Mouse (Mus musculus): ENCODE measurements around the gene Ces2f. TPM values are rescaled to one million over a fixed set of nuclear protein-coding genes. Genes with fewer than 3 reads are reported as not detected.
A peak's percentile ranks its signal among the peaks of the same experiment; 100 is the strongest.
"Not testable (repeated sequence)": the region's sequence is repeated elsewhere in the genome, so short reads cannot be mapped to it uniquely, and the experiment has no call there.

Ces2f gene
- not detected for total RNA-seq (2022)

DNA sequence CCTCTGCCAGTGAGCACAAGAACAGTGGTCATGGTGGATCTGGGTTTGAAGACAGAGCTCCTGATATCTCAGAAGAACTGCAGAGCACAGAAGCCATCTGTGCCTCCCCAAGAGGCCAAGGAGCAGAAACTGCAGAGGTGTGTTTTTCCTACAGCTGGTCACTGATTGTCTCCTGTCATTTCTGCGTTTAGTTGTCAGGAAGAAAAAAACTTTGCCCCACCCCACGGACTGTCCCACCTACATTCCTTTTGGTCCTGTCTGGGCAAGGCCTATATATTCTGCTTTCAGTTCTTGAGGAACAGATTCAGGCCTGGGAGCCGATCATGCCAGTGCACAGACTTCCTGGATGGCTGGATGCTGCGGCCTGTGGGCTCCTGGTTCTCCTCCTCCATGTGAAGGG lies at the start of gene Ces2f:
Gene Ces2f (plus strand): TSS at position 301 of the 400 bp plus-strand sequence.
- no peak for DNase-seq (ENCODE audit: low spot score in 2 of 2)

DNA sequence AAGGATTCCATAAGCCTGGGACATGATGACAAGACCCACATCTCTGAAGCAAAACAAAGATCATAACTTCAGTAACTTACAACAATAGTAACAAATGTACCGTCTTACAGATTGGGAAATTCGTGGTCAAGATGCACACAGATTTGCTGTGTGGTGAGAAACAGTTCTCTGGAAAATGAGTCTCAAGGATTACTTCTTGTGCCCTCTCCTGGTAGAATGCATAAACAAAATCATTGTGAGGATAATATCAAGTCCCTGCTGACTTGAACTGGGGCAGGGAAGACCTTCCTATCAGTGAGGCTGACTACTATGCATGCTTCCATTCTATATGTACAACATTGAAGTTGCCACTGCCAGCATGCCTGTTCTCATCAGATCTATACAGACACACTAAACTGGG lies 45.4 kb upstream of the Ces2f start:
- DNase-seq (ENCODE audit: low spot score in 2 of 2), result no peak

DNA sequence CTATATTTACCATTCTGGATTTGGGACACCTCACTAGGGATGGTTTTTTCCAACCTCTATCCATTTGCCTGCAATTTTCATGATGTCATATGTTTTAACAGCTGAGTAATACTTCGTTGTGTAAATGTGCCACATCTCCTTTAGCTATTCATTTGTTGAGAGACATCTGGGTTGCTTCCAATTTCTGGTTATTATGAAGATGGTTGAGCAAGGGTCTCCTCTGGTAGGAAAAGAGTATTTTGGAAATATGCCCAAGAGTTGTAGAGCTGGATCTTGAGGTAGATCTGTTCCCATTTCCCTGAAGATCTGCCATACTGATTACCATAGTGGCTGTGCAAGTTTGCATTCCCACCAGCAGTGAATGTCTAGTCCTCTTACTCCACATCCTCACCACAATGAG lies 40.0 kb upstream of the Ces2f start:
- no peak for DNase-seq (ENCODE audit: low spot score in 2 of 2)

DNA sequence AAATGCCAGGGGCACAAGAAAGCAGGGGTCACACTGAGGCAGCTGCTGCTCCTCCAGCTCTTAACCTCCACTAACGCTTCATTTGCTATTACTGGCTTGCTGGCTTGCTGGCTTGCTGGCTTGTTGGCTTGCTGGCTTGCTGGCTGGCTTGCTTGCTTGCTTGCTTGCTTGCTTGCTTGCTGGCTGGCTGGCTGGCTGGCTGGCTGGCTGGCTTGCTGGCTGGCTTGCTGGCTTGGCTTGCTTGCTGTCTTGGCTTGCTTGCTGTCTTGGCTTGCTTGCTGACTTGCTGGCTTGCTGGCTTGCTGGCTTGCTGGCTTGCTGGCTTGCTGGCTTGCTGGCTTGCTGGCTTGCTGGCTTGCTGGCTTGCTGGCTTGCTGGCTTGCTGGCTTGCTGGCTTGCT lies 38.1 kb upstream of the Ces2f start:
- DNase-seq (ENCODE audit: low spot score in 2 of 2), result peak; percentile 80 to 89

DNA sequence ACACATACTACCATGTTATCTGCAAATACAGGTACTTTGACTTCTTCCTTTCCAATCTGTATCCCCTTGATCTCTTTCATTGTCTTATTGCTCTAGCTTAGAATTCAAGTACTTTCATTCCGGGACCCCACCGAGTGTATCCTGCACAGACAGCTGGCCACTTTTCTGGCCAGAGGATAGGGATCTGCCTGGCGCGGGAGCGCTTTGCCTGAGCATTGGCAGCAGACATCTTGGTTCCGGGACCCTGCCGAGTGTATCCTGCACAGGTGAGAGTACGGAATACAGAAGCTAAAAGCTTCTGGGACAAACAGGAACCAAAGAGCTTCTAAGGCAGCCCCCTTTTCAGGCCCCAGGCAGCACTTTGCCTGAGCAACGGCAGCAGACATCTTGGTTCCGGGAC lies 37.5 kb upstream of the Ces2f start:
- DNase-seq (ENCODE audit: low spot score in 2 of 2), result not testable (repeated sequence)

DNA sequence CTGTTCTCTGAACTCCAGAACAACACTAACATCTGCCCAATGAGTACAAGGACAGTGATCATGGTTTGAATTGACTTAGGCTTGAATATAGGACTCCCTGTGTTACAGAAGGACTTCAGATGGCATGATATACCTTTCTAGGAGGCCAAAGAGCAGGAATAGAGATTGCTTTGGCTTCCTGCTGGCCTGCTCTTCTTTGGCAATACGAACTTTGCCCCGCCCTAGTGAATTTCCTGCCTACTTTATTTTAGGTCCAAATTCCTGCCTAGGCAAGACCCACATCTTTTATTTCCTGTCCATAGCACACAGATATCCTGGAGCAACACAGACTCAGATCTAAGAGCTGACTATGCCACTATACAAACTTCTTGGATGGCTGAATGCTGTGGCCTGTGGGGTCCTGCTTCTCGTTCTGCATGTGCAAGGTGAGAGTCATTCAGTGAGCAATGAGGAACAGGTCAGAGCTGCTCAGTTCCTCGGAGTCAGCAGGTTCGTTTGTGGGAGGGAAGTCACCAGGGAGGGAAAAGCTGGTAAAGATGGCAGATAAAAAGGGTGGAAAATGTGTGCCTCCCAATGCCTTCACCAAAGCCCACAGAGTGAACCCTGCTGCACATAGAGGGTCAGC lies 21.1 kb upstream of the Ces2f start, which contains the start of gene Ces2e:
Gene Ces2e (plus strand): TSS at position 289 of the 625 bp plus-strand sequence.
- DNase-seq (ENCODE audit: low spot score in 2 of 2), result no peak

DNA sequence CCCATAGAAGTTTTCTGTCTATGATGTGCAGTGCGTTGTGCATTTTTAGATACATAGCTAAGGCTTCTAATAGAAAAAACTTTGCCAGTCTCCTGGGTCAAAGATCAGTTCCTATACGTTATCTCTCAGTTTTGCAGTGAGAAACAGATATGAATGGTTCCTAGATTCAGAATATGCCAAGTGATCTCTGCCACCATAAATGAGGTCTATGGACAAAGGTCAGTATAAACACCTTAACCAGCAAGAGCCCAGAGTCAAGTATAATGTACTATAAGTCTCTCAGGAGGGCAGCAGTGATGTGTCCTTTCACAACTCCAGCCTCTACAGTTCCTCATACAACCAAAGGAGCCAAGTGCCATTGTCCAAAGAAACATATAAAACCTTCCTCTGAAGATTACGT lies 19.9 kb upstream of the Ces2f start:
- DNase-seq (ENCODE audit: low spot score in 2 of 2), result no peak

DNA sequence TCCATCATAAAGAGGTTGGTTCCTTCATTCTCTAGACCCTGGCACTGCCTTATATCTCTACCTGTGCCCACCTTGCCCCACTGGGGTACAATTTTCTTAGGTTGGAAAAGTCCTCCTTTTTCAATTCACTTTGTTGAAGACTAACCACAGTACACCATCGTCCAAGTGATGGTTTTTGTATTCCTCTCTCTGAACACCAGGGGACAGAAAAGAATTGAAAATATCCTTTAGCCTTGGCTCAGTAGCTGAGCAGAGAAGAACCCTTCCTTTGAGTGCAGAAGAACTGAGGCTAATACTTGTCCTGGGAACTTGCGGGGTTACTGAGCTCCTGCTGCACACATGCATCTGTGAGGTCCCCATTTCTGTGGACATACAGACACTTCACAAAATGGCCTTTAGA lies 2.5 kb upstream of the Ces2f start:
- no peak for DNase-seq (ENCODE audit: low spot score in 2 of 2)

DNA sequence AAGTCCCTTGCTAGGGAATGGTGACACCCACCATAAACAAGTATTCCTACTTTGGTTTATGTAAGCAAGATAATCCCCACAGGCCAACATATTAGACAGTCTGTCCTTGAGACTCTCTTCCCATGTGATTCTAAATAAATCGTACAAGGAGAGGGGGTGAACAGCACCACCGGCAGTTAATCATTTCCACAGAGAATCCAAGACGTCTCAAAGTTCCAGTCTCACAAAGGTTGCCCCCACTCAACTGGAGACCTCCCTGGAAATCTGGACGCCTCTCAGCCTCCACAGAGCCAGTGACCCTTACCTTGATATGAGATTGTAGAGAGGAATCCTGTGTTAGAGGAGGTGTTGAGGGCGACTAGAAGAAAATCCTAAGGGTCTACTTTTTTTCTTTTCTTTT lies 1.9 kb downstream of the Ces2f start:
- DNase-seq (ENCODE audit: low spot score in 2 of 2), result no peak

DNA sequence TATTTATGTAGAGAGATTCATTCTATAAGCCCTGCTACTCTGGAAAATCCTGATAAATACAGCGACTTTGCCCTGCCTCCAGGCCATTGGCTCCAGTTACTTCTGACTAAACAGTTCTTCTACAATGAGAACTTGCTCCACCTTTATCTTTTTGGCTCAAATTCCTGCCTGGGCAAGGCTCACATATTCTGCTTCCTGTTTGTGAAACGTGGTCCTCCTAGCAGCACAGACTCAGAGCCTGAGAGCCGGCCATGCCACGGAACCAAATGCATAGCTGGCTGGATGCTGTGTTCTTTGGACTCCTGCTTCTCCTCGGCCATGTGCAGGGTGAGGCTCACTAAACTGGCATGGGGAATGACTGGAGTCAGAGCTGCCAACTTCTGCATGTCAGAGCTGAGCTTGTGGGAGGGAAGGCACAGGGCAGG lies 14.4 kb downstream of the Ces2f start, which contains the start of gene Ces2g:
Gene Ces2g (plus strand): TSS at position 182 of the 425 bp plus-strand sequence.
- no peak for DNase-seq (ENCODE audit: low spot score in 2 of 2)

DNA sequence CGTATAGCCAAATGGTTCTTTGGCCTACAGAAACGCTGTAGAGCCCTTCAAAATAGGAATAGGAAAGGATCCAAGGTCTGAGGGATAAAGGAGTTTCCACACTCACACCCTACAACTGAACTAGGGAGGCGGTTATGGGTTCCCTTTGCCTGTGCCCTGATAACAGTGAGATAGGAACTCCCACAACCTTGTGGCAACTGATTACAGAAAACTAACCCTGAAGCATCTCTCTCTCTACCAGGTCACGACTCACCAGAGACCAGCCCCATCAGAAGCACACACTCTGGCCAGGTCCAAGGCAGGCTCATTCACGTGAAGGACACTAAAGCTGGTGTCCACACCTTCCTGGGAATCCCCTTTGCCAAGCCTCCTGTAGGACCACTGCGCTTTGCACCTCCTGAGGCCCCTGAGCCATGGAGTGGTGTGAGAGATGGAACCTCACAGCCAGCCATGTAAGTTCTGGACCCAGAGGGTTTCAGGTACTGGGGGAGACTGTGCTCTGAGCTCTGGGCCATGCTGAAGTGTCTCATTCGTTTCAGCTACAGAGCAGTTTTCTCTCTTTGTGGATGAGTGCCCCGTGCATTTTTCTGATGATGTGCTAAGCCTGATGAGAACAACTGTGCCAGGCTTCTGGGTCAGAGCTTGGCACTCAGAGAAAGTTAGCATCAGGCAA lies 15.2 kb downstream of the Ces2f start:
- DNase-seq (ENCODE audit: low spot score in 2 of 2), result no peak

DNA sequence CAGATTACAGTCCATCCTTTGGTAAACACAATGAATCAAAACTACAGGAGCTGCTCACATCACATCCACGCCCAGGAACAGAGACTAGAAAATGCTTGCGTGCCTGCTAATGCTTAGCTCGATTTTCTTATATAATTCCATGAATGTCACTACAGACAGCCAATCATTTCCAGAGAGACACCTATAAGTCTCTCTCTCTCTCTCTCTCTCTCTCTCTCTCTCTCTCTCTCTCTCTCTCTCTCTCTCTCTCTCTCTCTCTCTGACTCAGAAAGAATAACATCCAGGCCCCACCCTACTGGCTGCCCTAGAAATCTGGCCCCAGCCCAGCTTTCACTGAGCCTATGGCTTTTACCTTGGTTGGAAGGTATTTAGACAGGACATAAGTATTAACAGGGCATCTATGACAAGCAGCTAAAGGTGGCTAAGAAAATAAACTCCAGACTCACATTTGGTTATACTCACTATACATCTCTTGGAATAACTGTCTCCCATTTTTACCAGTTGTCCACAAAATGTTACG lies 16.3 kb downstream of the Ces2f start:
- no peak for DNase-seq (ENCODE audit: low spot score in 2 of 2)

DNA sequence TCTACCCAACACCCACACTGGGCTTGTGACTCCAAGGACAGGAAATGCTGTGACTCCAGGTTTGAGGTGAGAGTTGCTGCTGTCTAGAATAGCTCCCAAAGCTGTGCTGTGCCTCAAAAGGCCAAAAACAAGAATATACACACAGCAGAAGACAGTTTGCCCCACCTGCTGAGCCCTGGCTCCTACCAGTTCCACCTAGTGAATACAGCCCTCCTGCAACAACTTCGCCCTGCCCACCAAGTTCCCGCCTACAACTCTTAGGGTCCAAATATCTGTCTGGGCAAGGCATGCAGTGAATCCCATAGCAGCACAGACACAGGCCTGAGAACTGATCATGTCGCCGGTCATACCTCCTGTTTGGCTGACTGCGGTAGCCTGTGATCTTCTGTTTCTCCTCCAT lies 37.0 kb downstream of the Ces2f start:
- DNase-seq (ENCODE audit: low spot score in 2 of 2), result no peak

DNA sequence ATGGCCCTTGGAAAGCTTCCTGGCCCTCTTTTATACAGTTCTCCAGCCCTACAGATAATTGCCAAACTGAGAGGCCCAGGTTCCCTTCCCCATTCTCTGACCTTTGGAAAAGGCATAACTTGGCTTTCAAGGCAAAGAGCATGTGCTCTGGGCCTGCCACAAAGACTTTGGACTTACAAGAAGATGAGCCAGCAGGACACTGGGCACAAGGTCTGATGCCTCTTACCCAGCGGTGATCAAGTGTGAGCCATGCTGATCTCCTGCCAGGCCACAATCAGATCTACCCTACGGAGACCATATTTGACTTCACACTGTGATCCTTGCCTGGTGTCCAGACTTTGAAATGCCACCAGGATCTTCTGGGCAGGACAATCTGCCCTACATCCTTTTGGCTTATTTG lies 37.8 kb downstream of the Ces2f start:
- no peak for DNase-seq (ENCODE audit: low spot score in 2 of 2)

DNA sequence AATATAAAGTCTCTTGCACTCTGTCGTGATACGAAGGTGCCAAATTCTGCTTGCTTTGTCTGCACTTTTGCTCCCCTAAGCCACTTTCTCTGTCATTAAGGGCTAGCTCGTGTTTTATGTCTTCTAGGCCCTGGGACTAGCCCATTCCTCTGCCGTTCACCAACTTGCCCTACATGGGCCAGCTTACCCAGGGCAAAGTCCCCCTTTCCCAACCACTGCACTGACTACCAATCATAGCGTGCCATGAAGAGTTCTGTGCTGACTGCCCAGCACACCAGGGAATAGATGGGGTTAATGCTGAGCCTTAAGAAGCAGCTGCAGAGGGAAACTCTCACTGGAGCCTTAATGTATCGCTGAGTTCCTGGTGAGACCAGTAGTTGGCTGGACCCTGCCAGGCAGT lies 51.0 kb downstream of the Ces2f start:
- DNase-seq (ENCODE audit: low spot score in 2 of 2), result no peak

DNA sequence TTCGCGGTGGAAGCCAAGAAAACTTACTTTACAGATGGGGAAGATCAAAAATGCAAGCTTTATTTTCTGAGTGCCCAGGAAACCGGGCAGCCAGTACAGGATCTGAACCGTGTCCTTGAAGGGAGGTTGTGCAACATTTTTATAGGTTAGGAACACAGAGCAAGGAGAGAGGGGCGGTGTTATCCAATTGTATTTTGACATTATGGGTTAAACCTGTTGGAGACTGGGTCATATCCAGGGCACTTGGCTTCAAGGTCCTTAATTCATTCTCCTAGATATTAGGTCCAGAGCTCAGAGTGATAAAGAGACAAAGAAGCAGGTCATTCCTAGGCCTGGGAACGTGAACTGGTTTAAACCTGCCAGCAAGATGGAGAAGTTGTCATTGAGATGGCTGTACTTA lies 52.0 kb downstream of the Ces2f start:
- DNase-seq (ENCODE audit: low spot score in 2 of 2), result no peak

DNA sequence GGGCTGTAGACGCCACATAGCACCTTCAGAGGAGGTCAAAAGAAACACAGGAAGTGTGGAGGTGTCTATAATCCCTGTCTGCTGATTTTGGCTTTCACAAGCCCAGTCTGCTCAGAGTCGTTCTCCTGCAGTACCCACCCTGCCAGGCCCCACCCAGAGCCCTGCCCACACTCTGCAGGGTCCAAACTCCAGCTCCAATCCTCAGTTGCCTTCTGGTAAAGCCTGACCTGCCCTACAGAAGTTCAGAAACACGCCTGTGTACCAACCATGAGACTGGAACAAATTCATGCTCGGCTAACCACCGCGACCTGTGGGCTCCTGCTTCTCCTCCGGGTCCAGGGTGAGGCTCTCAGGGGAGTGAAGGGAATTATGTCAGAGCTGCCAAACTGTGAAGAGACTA lies 53.4 kb downstream of the Ces2f start, which contains the start of gene Ces2h:
Gene Ces2h (plus strand): TSS at position 268 of the 400 bp plus-strand sequence.
- no peak for DNase-seq (ENCODE audit: low spot score in 2 of 2)

Other genes with a start within 250 kb of the Ces2f start
- gene Ces2a, start 213.4 kb upstream of the Ces2f start, total RNA-seq (2022), result not detected
- under 1 TPM in 1 of 4 experiments, not detected in 3; 0.09 TPM for gene Ces2b, start 115.8 kb upstream of the Ces2f start, total RNA-seq (2022)
- under 1 TPM; 0.27 to 0.80 (median 0.44) TPM for gene Ces2c, start 100.3 kb upstream of the Ces2f start, total RNA-seq (2022)
- gene Ces2e, start 21.1 kb upstream of the Ces2f start, total RNA-seq (2022), result not detected
- gene Ces2g, start 14.4 kb downstream of the Ces2f start, total RNA-seq (2022), result under 1 TPM; 0.31 to 0.51 (median 0.36) TPM
- not detected for gene Ces2h, start 53.5 kb downstream of the Ces2f start, total RNA-seq (2022)
- not detected for gene Ces3a, start 101.2 kb downstream of the Ces2f start, total RNA-seq (2022)
- gene Ces3b, start 136.4 kb downstream of the Ces2f start, total RNA-seq (2022), result not detected
- gene Ces4a, start 184.4 kb downstream of the Ces2f start, total RNA-seq (2022), result not detected
- gene Cbfb, start 223.3 kb downstream of the Ces2f start, total RNA-seq (2022), result 10 to 100 TPM; 87.8 to 96.8 (median 94.6) TPM